Mouse (Mus musculus): ENCODE data around the gene Sstr4.

DNA sequence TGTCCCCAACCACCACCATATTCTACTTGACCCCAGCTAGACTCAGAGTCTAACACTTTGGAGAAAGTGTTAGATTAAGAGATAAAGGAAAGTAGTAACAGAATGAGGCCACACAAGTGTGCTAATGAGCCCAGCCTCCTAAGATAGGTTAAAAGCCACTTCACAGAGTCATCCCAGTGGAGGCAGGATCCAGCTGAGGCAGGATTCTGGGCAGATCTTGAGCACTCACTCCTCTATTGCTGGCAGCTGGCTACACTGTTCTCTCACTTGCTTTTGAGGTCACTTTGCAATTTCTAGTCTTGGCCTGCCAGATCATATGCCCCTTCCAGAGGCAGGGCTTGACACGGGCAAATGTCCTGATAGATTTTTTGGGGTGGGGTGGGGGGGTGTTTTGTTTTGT, 49.3 kb downstream of the Sstr4 start:
- TF ChIP-seq GATA1 (IDR thresholded peaks at IDR 0.05; ENCODE audit: borderline replicate concordance, low read length) (no peak), FLI1 (IDR thresholded peaks at IDR 0.05; ENCODE audit: low read length) (no peak)

Measured in megakaryocyte, embryonic 14.5 days (primary cell).